Mouse (Mus musculus): ENCODE measurements at regions not wholly inside any gene's neighbourhood (a gene's known extent, or its start where the extent isn't known, plus 50 kb on each side); places are given as distances from the start of the nearest gene placed in this dataset.

DNA sequence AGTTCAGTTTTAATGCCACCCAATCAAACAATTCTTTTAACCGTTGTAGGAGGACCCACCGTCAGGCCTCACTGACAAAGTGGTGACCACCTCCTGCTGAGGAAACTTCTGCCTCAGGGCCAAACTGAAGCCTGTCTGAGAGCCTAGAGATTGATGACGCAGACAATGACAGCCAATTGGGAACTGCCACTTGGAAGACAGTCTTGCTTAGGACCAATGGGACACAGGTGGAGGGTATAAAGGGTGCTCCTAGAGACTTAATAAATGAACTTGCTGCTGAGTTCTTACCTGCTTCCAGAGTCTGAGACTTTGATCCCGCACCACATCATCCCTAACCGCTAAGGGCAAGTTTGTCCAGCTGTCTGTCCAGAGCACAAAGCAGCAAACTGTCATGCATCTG is 80.0 kb downstream of the Tbx4 start:
- Histone ChIP-seq H3K27ac (no peak overlapping the region), H3K9ac (no peak overlapping the region), H3K9me3 (replicated peaks) (no peaks in the 10 kb centered on the region), H3K4me1 (replicated peaks) (no peaks in the 10 kb centered on the region), H3K27me3 (no peaks in the 10 kb centered on the region), H3K4me2 (no peak overlapping the region), H3K36me3 (no peaks in the 10 kb centered on the region), H3K4me3 (replicated peaks) (no peak overlapping the region)
- 65% methylated on average over 5 of the region's 5 CpGs for WGBS (ENCODE audit: insufficient replicate concordance)
- no peak for ATAC-seq (ENCODE audit: low read depth)
- no peak for DNase-seq

DNA sequence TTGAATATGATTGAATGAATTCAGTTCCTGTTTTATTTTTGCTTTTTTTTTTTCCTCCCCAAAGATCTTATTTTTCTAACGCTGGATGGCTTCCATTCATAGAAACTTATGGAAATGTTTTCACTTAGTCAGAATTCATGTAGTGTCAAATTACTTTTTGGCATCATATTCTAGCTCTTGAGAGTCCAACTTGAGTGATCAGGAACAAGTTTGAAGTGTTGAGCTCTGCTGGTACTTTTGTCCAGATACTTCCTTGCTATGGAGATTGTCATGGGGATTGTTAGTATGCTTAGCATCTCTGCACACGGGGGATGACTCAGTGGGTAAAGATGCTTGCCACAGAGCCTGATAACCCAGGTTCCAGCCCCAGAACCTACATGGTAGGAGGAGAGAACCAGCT is 84.1 kb downstream of the Tbx4 start:
- no peak for DNase-seq
- 50% methylated on average over 2 of the region's 2 CpGs for WGBS (ENCODE audit: insufficient replicate concordance)
- Histone ChIP-seq H3K9ac (no peak overlapping the region), H3K9me3 (replicated peaks) (no peaks in the 10 kb centered on the region), H3K27me3 (0 out of 2 replicates have a peak, but pooled peaks cover 4% of the 10 kb centered on the region), H3K4me2 (no peak overlapping the region), H3K4me1 (replicated peaks) (no peaks in the 10 kb centered on the region), H3K36me3 (no peaks in the 10 kb centered on the region), H3K4me3 (replicated peaks) (no peak overlapping the region), H3K27ac (no peak overlapping the region)
- no peak for ATAC-seq (ENCODE audit: low read depth)

DNA sequence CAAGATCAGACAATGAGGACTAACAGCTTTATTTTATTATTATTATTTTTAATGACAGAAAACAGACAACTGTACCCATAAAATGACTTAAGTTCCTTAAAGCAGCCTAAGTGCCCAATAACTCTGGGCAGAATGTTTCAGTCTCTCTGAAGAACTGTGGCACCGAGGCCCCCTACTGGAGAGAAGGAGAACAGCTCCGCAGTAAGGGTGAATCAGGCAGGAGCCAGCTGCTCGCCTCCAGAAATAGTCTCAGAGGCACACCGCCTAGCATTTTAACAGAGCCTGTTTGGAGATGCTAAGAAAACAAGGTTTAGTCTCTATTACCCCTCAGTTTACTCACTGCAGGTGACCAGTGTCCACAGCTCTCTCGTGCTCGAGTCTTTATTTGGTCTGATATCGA is 86.2 kb downstream of the Tbx4 start:
- H3K4me1 ChIP-seq (replicated peaks): no peaks in the 10 kb centered on the region
- no peak overlapping the region for H3K4me3 ChIP-seq (replicated peaks)
- 0 out of 2 replicates have a peak, but pooled peaks cover 4% of the 10 kb centered on the region for H3K27me3 ChIP-seq
- H3K27ac ChIP-seq: no peak overlapping the region
- DNase-seq: peak; percentile 13
- WGBS (ENCODE audit: insufficient replicate concordance): 22% methylated on average over 7 of the region's 7 CpGs
- H3K4me2 ChIP-seq: no peak overlapping the region
- no peaks in the 10 kb centered on the region for H3K9me3 ChIP-seq (replicated peaks)
- no peaks in the 10 kb centered on the region for H3K36me3 ChIP-seq
- no peak for ATAC-seq (ENCODE audit: low read depth)
- H3K9ac ChIP-seq: no peak overlapping the region

DNA sequence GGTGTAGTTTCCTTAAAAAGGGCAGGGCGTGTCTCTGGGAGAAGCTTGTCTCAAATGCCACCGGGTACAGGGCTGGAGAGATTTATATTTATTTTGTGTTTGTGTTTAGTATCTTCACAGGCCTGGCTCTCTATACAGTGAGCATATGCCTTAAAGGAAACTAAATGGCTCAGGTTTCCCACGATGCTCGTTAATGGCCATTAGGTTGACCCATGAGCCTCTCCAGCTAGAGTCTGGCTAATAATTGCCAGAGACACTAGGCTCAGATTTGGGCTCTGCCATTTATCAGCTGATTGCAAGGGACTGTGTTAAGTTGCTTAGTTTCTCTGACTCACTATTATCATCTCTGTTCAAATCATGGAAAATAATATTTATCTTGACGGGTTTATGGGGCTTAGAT is 87.5 kb downstream of the Tbx4 start:
- no peak for ATAC-seq (ENCODE audit: low read depth)
- Histone ChIP-seq H3K27me3 (0 out of 2 replicates have a peak, but pooled peaks cover 4% of the 10 kb centered on the region), H3K9ac (no peak overlapping the region), H3K9me3 (replicated peaks) (no peaks in the 10 kb centered on the region), H3K27ac (no peak overlapping the region), H3K4me2 (no peak overlapping the region), H3K4me1 (replicated peaks) (no peaks in the 10 kb centered on the region), H3K36me3 (no peaks in the 10 kb centered on the region), H3K4me3 (replicated peaks) (no peak overlapping the region)
- 46% methylated on average over 5 of the region's 5 CpGs for WGBS (ENCODE audit: insufficient replicate concordance)
- no peak for DNase-seq

DNA sequence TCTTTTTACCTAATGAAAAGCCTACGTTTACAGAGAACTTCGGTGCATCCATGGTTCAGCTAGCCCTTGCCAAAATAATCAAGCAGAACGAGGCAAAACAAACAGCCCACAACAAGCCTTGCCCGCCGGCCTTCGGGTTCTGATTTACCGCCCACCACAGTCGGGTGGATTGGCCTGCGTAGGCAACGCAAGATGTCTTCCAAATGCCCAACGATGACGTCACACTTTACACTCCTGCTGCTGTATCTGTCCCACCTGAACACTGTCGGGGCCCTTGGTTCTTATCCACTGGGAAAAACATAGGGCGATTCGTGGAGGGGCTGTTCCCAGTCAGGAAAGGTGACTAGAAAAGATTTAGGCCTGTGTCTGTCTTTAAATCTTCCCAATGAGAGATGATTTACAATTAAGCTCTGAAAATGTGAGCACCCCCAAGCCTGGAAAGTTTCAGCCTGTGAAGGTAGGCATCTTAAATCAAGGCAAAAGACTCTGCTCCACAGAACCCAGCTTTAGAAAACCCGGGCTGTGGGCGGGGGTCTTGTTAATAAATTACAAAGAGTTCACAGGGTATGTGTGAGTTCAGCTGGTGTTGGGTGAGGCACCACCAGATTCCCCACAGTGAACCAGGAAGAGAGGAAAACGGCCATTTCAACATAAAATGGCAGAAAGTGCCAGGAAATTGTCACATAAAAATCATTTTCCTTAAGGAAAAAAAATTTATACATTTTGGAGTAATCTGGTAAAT is 90.6 kb downstream of the Tbx4 start:
- no peak overlapping the region for H3K27ac ChIP-seq
- no peaks in the 10 kb centered on the region for H3K36me3 ChIP-seq
- no peak overlapping the region for H3K4me2 ChIP-seq
- WGBS (ENCODE audit: insufficient replicate concordance): 68% methylated on average over 18 of the region's 18 CpGs
- H3K9ac ChIP-seq: no peak overlapping the region
- no peaks in the 10 kb centered on the region for H3K9me3 ChIP-seq (replicated peaks)
- DNase-seq: no peak
- H3K4me3 ChIP-seq (replicated peaks): no peak overlapping the region
- no peaks in the 10 kb centered on the region for H3K4me1 ChIP-seq (replicated peaks)
- 0 out of 2 replicates have a peak, but pooled peaks cover 4% of the 10 kb centered on the region for H3K27me3 ChIP-seq
- no peak for ATAC-seq (ENCODE audit: low read depth)

DNA sequence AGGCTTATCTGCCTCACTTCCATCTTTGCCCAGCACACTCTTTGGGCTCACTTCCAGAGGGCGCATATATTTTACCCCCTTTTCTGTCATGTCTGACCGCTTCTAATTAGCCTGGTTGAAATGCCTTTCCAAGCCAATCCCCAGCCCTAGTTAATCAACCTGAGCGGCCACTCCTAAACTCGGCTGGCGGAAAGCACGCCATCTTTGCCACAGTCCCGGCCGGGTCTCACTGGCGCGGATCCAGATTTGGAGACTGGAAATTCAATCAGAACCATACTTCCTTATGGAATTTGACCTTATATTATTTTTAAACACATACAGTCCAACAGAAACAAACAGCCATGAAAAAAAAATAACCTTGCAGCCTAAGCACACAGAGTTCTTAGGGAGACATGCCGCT is 94.2 kb downstream of the Tbx4 start:
- DNase-seq (no peak), ATAC-seq (ENCODE audit: low read depth) (no peak)
- Histone ChIP-seq H3K4me1 (replicated peaks) (no peaks in the 10 kb centered on the region), H3K27ac (no peak overlapping the region), H3K9me3 (replicated peaks) (no peaks in the 10 kb centered on the region), H3K27me3 (peaks cover 9% of the 10 kb centered on the region; the same call in 1 of the 2 replicates), H3K36me3 (no peaks in the 10 kb centered on the region), H3K4me3 (replicated peaks) (no peak overlapping the region), H3K4me2 (no peak overlapping the region), H3K9ac (no peak overlapping the region)
- WGBS (ENCODE audit: insufficient replicate concordance): 77% methylated on average over 11 of the region's 11 CpGs

DNA sequence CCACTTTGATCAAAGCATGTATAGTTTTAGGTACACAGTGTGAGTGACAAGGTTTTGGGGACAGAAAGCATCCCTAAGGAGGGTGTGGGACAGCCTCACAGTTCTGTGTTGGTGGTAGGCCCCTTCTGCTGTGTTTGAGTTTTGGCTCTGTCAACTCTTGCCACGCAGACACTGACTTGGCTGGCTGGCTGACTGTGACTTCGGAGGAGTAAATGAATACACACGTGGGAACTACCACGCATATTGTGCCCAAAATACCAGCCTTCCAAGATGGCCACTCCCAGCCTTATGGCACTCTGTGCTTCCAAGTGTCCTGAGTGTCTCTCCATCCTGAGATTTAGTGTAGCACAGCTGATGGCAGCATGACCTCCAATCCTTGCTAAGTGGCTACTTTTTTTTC is 95.3 kb downstream of the Tbx4 start:
- no peaks in the 10 kb centered on the region for H3K36me3 ChIP-seq
- H3K4me3 ChIP-seq (replicated peaks): no peak overlapping the region
- no peak overlapping the region for H3K27ac ChIP-seq
- no peak overlapping the region for H3K9ac ChIP-seq
- peaks cover 10% of the 10 kb centered on the region; the same call in 1 of the 2 replicates for H3K27me3 ChIP-seq
- no peak overlapping the region for H3K4me2 ChIP-seq
- 63% methylated on average over 4 of the region's 4 CpGs for WGBS (ENCODE audit: insufficient replicate concordance)
- no peak for ATAC-seq (ENCODE audit: low read depth)
- no peak for DNase-seq
- H3K9me3 ChIP-seq (replicated peaks): no peaks in the 10 kb centered on the region
- no peaks in the 10 kb centered on the region for H3K4me1 ChIP-seq (replicated peaks)

DNA sequence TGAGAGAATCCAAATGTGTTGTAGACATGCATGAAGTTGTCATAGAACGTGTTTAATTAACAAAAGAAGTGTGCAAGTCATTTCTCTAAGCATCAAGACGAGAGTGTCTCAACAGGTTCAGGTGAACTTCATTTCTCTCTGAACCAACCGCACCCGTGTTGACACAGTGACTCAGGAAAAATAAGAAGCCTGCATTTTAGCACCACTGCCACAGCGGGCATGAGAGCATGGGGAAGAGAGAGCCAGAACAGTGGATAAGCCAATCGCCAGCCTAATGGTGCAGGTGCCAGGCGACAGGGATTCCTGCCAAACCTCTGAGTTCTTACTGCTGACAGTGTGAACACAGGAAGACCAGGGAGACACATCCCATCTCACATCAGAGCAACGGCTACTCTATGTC is 100.1 kb downstream of the Tbx4 start:
- no peak overlapping the region for H3K4me3 ChIP-seq (replicated peaks)
- no peak overlapping the region for H3K9ac ChIP-seq
- H3K36me3 ChIP-seq: no peaks in the 10 kb centered on the region
- 63% methylated on average over 8 of the region's 8 CpGs for WGBS (ENCODE audit: insufficient replicate concordance)
- no peak for DNase-seq
- H3K9me3 ChIP-seq (replicated peaks): no peaks in the 10 kb centered on the region
- H3K27ac ChIP-seq: no peak overlapping the region
- no peak for ATAC-seq (ENCODE audit: low read depth)
- 0 out of 2 replicates have a peak, but pooled peaks cover 3% of the 10 kb centered on the region for H3K4me1 ChIP-seq (replicated peaks)
- H3K4me2 ChIP-seq: no peak overlapping the region
- H3K27me3 ChIP-seq: peaks cover 35% of the 10 kb centered on the region

DNA sequence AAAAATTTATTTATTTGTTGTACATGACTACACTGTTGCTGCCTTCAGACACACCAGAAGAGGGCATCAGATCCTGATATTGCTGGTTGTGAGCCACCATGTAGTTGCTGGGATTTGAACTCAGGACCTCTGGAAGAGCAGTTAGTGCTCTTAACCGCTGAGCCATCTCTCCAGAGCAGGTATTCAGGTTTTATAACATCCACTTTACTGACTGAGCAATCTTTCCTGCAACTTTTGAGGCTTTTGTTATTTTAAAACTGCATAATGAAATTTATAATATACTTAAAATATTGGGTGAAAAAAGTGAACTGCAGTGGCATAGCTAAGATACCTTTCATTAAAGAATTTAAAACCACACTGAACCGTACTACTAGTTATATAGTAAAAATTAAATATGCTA is 101.0 kb downstream of the Tbx4 start:
- Histone ChIP-seq H3K27me3 (peaks cover 36% of the 10 kb centered on the region), H3K4me2 (no peak overlapping the region), H3K9me3 (replicated peaks) (no peaks in the 10 kb centered on the region), H3K27ac (no peak overlapping the region), H3K36me3 (no peaks in the 10 kb centered on the region), H3K4me3 (replicated peaks) (no peak overlapping the region), H3K9ac (no peak overlapping the region), H3K4me1 (replicated peaks) (0 out of 2 replicates have a peak, but pooled peaks cover 3% of the 10 kb centered on the region)
- DNase-seq (no peak), ATAC-seq (ENCODE audit: low read depth) (no peak)
- WGBS (ENCODE audit: insufficient replicate concordance): 71% methylated on average over 2 of the region's 2 CpGs

- Histone ChIP-seq H3K27ac (no peak overlapping the region), H3K27me3 (peaks cover 40% of the 10 kb centered on the region), H3K4me1 (replicated peaks) (0 out of 2 replicates have a peak, but pooled peaks cover 3% of the 10 kb centered on the region), H3K4me3 (replicated peaks) (peak overlapping the region; percentile 14; the same call in 1 of the 2 replicates), H3K9ac (no peak overlapping the region), H3K9me3 (replicated peaks) (no peaks in the 10 kb centered on the region), H3K36me3 (no peaks in the 10 kb centered on the region), H3K4me2 (peak overlapping the region; percentile 43)
- ATAC-seq (ENCODE audit: low read depth): no peak
- 15% methylated on average over 10 of the region's 10 CpGs for WGBS (ENCODE audit: insufficient replicate concordance)
- DNase-seq: no peak
Observed at GRCm38 (mm10) chr11:85989536-85989935, 103.3 kb downstream of the Tbx4 start.

- H3K36me3 ChIP-seq: no peaks in the 10 kb centered on the region
- no peak overlapping the region for H3K9ac ChIP-seq
- peak overlapping the region; percentile 43 for H3K4me2 ChIP-seq
- H3K27me3 ChIP-seq: peaks cover 36% of the 10 kb centered on the region
- no peak for DNase-seq
- no peaks in the 10 kb centered on the region for H3K9me3 ChIP-seq (replicated peaks)
- 15% methylated on average over 11 of the region's 12 CpGs for WGBS (ENCODE audit: insufficient replicate concordance)
- H3K4me3 ChIP-seq (replicated peaks): peak overlapping the region; percentile 14; the same call in 1 of the 2 replicates
- no peak for ATAC-seq (ENCODE audit: low read depth)
- H3K4me1 ChIP-seq (replicated peaks): 0 out of 2 replicates have a peak, but pooled peaks cover 3% of the 10 kb centered on the region
- no peak overlapping the region for H3K27ac ChIP-seq
Observed at GRCm38 (mm10) chr11:85989940-85990493, 103.8 kb downstream of the Tbx4 start.

Measured in liver, embryonic 13.5 days (tissue).